Mouse (Mus musculus) hindbrain, postnatal 0 days (tissue): ENCODE data around the gene Catsper4. TPM values are rescaled to one million over a fixed set of nuclear protein-coding genes. Genes with fewer than 3 reads are reported as not detected.
"Not testable (repeated sequence)": the region's sequence is repeated elsewhere in the genome, so short reads cannot be mapped to it uniquely, and the experiment has no call there.

Source experiments
- ATAC-seq: fragments of 200-750 bp; cut with Nextera tagmentation; 2 replicates; pipeline ENCODE4 v1.8.0; 2017; ENCODE audit warnings: mild to moderate bottlenecking, moderate TSS enrichment, moderate library complexity
- DNase-seq: peaks from one replicate; pipeline ENCODE4 v3.0.0-alpha.2; 2015; ENCODE audit warnings: low spot score
- H3K27ac ChIP-seq: fragments of 300-500 bp; sonication (generic); 2 replicates; pipeline ENCODE4 v1.5.1; 2014; ENCODE audit warnings: mild to moderate bottlenecking
- H3K27me3 ChIP-seq: fragments of 300-500 bp; sonication (generic); 2 replicates; pipeline ENCODE4 v1.6.1; 2014; ENCODE audit warnings: low read length, mixed read lengths; ENCODE audit not compliant: insufficient read depth
- H3K36me3 ChIP-seq: fragments of 300-500 bp; sonication (generic); 2 replicates; pipeline ENCODE4 v1.6.1; 2014; ENCODE audit warnings: low read length, mixed read lengths; ENCODE audit not compliant: insufficient read depth
- H3K4me1 ChIP-seq: fragments of 300-500 bp; sonication (generic); 2 replicates; pipeline ENCODE4 v1.6.1; 2014; ENCODE audit warnings: antibody characterized with exemption, low read length, mixed read lengths; ENCODE audit not compliant: insufficient read depth
- H3K4me2 ChIP-seq: fragments of 300-500 bp; sonication (generic); 2 replicates; pipeline ENCODE4 v1.6.1; 2014; ENCODE audit warnings: low read depth, mild to moderate bottlenecking, low read length, moderate library complexity, mixed read lengths
- H3K4me3 ChIP-seq: fragments of 300-500 bp; sonication (generic); 2 replicates; pipeline ENCODE4 v1.5.1; 2014; ENCODE audit warnings: low read length
- H3K9ac ChIP-seq: fragments of 300-500 bp; sonication (generic); replicated peaks from 2 replicates; pipeline ENCODE4 v1.6.1; 2014; ENCODE audit warnings: mild to moderate bottlenecking, low read length, moderate library complexity, mixed read lengths
- H3K9me3 ChIP-seq: fragments of 300-500 bp; sonication (generic); 2 replicates; pipeline ENCODE4 v1.6.1; 2016; ENCODE audit warnings: low read length, mixed read lengths
- CTCF ChIP-seq: IDR thresholded peaks from 2 replicates; pipeline ENCODE4 v1.5.1; 2016; ENCODE audit warnings: antibody characterized with exemption, control low read depth, low read depth
- WGBS: fragments of 180-500 bp; shearing (Covaris S2); extraction: QIAGEN DNeasy Blood & Tissue Kit; methylation state at CpG from one replicate; pipeline ENCODE4 v1.1.7; 2014; 5-methylcytosine and 5-hydroxymethylcytosine counted together
- polyA plus RNA-seq: library from polyadenylated mRNA; unstranded; fragments of >200 nt; fragmentation: Nextera tagmentation; extraction: Ambion mirVana; gene quantifications from 2 replicates; pipeline ENCODE4 v1.2.1, GENCODE M21; 2015
- total RNA-seq: library from RNA; depleted of rRNA; stranded (reverse); fragments of >200 nt; gene quantifications from 2 replicates; pipeline ENCODE4 v1.2.3, GENCODE M21; 2014; rRNA removed

The Catsper4 gene
- total RNA-seq (not detected in 2 replicates), polyA plus RNA-seq (0.11 and 0.20 TPM in 2 replicates)

DNA sequence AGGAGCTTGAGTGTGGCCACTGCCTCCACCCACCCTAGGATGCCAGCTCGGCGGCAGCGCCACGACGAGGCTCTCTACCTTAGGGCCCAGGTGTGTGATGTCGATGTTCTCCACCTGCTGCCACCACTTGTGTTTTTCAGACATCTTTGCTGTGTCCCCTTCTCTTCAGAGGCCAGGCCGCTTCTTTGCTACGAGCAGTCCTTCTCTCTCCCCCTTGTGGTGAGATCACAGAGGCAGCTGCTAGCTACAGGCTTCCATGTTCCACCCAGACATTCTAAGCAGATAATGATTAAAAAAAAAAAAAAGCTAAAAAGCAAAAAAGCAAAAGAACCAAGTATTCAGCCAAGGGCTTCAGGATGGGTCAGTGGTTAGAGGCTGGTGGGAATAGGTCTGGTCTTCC, at the start of gene Catsper4:
Catsper4 (minus strand) TSS at position 190 of the 400 bp plus-strand sequence.
- 62% methylated on average over 8 of the region's 8 CpGs for WGBS
- DNase-seq (peak; percentile 62), ATAC-seq (no peak)
- Histone ChIP-seq H3K9ac (no peak within 1 kb of the TSS), H3K36me3 (no peaks in the 10 kb centered on the region), H3K4me1 (no peaks in the 10 kb centered on the region), H3K27me3 (no peaks in the 10 kb centered on the region), H3K9me3 (no peaks in the 10 kb centered on the region), H3K4me3 (no peak within 1 kb of the TSS), H3K4me2 (no peak within 1 kb of the TSS), H3K27ac (no peak within 1 kb of the TSS)
- TF ChIP-seq CTCF = peak; percentile 59

GRCm38 (mm10) chr4:134273417-134274345, 46.5 kb upstream of the Catsper4 start:
- ATAC-seq (no peak), DNase-seq (peak; percentile 34)
- Histone ChIP-seq H3K9ac (no peak overlapping the region), H3K9me3 (no peaks in the 10 kb centered on the region), H3K4me1 (no peaks in the 10 kb centered on the region), H3K27me3 (no peaks in the 10 kb centered on the region), H3K36me3 (peaks cover 18% of the 10 kb centered on the region), H3K4me3 (no peak overlapping the region), H3K27ac (no peak overlapping the region), H3K4me2 (0 out of 2 replicates have a peak overlapping the region, but pooled peaks have one; percentile 5)
- no peak for TF ChIP-seq CTCF
- WGBS = 10% methylated on average over 14 of the region's 14 CpGs

GRCm38 (mm10) chr4:134272731-134273416, 45.7 kb upstream of the Catsper4 start:
- no peak for TF ChIP-seq CTCF
- Histone ChIP-seq H3K9ac (no peak overlapping the region), H3K27ac (no peak overlapping the region), H3K27me3 (no peaks in the 10 kb centered on the region), H3K36me3 (peaks cover 12% of the 10 kb centered on the region), H3K9me3 (no peaks in the 10 kb centered on the region), H3K4me2 (0 out of 2 replicates have a peak overlapping the region, but pooled peaks have one; percentile 5), H3K4me1 (no peaks in the 10 kb centered on the region), H3K4me3 (no peak overlapping the region)
- DNase-seq (no peak), ATAC-seq (no peak)
- WGBS = 36% methylated on average over 12 of the region's 13 CpGs

DNA sequence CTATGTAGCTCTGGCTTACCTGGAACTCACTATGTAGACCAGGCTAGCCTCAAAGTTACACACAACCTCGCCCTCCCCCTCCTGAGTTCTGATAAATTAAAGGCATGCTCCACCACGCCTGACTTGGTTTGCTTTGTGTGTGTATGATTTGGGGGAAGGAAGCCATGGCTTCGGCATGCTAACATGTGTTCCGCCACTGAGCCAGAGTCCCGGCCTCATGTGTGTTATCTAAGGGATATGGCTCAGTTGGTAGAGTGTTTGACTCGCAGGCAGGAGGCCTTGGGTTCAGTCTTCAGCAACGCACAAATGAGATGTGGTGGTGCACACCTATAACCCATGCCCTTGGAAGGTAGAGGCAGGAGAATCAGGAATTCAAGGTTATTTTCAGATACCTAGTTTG, 44.8 kb upstream of the Catsper4 start:
- Histone ChIP-seq H3K27ac (no peak overlapping the region), H3K9ac (no peak overlapping the region), H3K36me3 (peaks cover 4% of the 10 kb centered on the region), H3K4me1 (no peaks in the 10 kb centered on the region), H3K27me3 (no peaks in the 10 kb centered on the region), H3K4me3 (no peak overlapping the region), H3K9me3 (no peaks in the 10 kb centered on the region), H3K4me2 (no peak overlapping the region)
- DNase-seq (no peak), ATAC-seq (no peak)
- TF ChIP-seq CTCF = no peak
- WGBS = 83% methylated on average over 7 of the region's 7 CpGs

- not testable (repeated sequence) for ATAC-seq, H3K27me3 ChIP-seq, H3K36me3 ChIP-seq, H3K9ac ChIP-seq, H3K4me3 ChIP-seq, H3K4me1 ChIP-seq, H3K9me3 ChIP-seq, DNase-seq, H3K27ac ChIP-seq, H3K4me2 ChIP-seq
Observed at GRCm38 (mm10) chr4:134269622-134270021, 42.4 kb upstream of the Catsper4 start.

- 87% methylated on average over 19 of the region's 19 CpGs for WGBS
- Histone ChIP-seq H3K27ac (no peak overlapping the region), H3K9me3 (no peaks in the 10 kb centered on the region), H3K27me3 (no peaks in the 10 kb centered on the region), H3K4me2 (no peak overlapping the region), H3K9ac (no peak overlapping the region), H3K36me3 (no peaks in the 10 kb centered on the region), H3K4me1 (no peaks in the 10 kb centered on the region), H3K4me3 (no peak overlapping the region)
- TF ChIP-seq CTCF = peak; percentile 1; the same call in 1 of the 2 replicates
- DNase-seq (peak; percentile 18), ATAC-seq (no peak)
Observed at GRCm38 (mm10) chr4:134268102-134268655, 41.0 kb upstream of the Catsper4 start.
